Mouse (Mus musculus) WW6 (cell line): ENCODE results near the gene Mtg2.
A peak's percentile ranks its signal among the peaks of the same experiment; 100 is the strongest.

Source experiments
- DNase-seq: peaks from one replicate; pipeline ENCODE4 v3.0.0-alpha.2; 2013; ENCODE audit warnings: low read depth, low spot score

Mtg2 gene

GRCm38 (mm10) chr2:180104659-180105377 lies 34.4 kb downstream of the Mtg2 start:
- no peak for DNase-seq

- DNase-seq = no peak
Measured at GRCm38 (mm10) chr2:180105441-180106190, 35.2 kb downstream of the Mtg2 start.

- DNase-seq = no peak
Measured at GRCm38 (mm10) chr2:180107081-180107480, 36.7 kb downstream of the Mtg2 start.

GRCm38 (mm10) chr2:180108285-180108684 lies 37.9 kb downstream of the Mtg2 start:
- no peak for DNase-seq

- no peak for DNase-seq
Measured at GRCm38 (mm10) chr2:180113909-180114890, 43.8 kb downstream of the Mtg2 start.

- no peak for DNase-seq
Measured at GRCm38 (mm10) chr2:180115279-180115678, 44.9 kb downstream of the Mtg2 start.

- no peak for DNase-seq
Measured at GRCm38 (mm10) chr2:180116081-180116493, 45.7 kb downstream of the Mtg2 start.

GRCm38 (mm10) chr2:180116741-180117484 lies 46.5 kb downstream of the Mtg2 start:
- no peak for DNase-seq

- no peak for DNase-seq
Measured at GRCm38 (mm10) chr2:180117485-180118194, 47.3 kb downstream of the Mtg2 start.

GRCm38 (mm10) chr2:180118661-180119438 lies 48.5 kb downstream of the Mtg2 start, which contains the start of gene Osbpl2:
Gene Osbpl2 (plus strand): TSS chr2:180119306.
- peak; percentile 95 for DNase-seq

GRCm38 (mm10) chr2:180119439-180120291 lies 49.3 kb downstream of the Mtg2 start:
- DNase-seq = no peak

GRCm38 (mm10) chr2:180120292-180120761 lies 49.9 kb downstream of the Mtg2 start:
- no peak for DNase-seq

- DNase-seq = no peak
Measured at GRCm38 (mm10) chr2:180124192-180124591, 53.8 kb downstream of the Mtg2 start.

GRCm38 (mm10) chr2:180126195-180126594 lies 55.8 kb downstream of the Mtg2 start:
- no peak for DNase-seq

GRCm38 (mm10) chr2:180127675-180128074 lies 57.3 kb downstream of the Mtg2 start:
- DNase-seq = no peak

GRCm38 (mm10) chr2:180133231-180133630 lies 62.8 kb downstream of the Mtg2 start:
- no peak for DNase-seq

GRCm38 (mm10) chr2:180133911-180134310 lies 63.5 kb downstream of the Mtg2 start:
- no peak for DNase-seq

GRCm38 (mm10) chr2:180135414-180135813 lies 65.0 kb downstream of the Mtg2 start:
- DNase-seq = no peak
